9 mouse cellular contexts compared by ENCODE assay signal in genomic region chr7:16476600-16476989, GRCm38 (mm10). TPM values are rescaled to one million over a fixed set of nuclear protein-coding genes. Genes with fewer than 3 reads are reported as not detected.
DNase-seq lines count a peak whose midpoint lies in the region; ATAC-seq lines count a peak whose summit lies in the region.
"Had no signal": no experiment of that assay in that cellular context is flagged by ENCODE, and none has a peak within 500 bp of the region (broad histone marks: within the 10 kb centered on the region; RNA-seq: fewer than 3 reads in every experiment).

No protein-coding gene starts in this region.

- peak overlapping the region; percentile 48 for H3K4me2 ChIP-seq in heart, embryonic 16.5 days (ENCODE audit: low read depth, low read length)
- H3K4me2 ChIP-seq in hindbrain, embryonic 16.5 days (ENCODE audit: low read length), result peak overlapping the region; percentile 60
- peak overlapping the region; percentile 53 for H3K4me2 ChIP-seq in midbrain, embryonic 13.5 days (replicated peaks)

- no peaks in the 10 kb centered on the region for H3K9me3 ChIP-seq in heart, embryonic 16.5 days (replicated peaks; ENCODE audit: control insufficient read depth, low read length)
- no peaks in the 10 kb centered on the region for H3K9me3 ChIP-seq in hindbrain, embryonic 16.5 days (ENCODE audit: control insufficient read depth, low read length)
- no peaks in the 10 kb centered on the region for H3K9me3 ChIP-seq in midbrain, embryonic 13.5 days

- H3K36me3 ChIP-seq in heart, embryonic 16.5 days (ENCODE audit: control insufficient read depth, insufficient read depth), result no peaks in the 10 kb centered on the region
- no peaks in the 10 kb centered on the region for H3K36me3 ChIP-seq in hindbrain, embryonic 16.5 days (ENCODE audit: control insufficient read depth, insufficient read depth, low read length)
- no peaks in the 10 kb centered on the region for H3K36me3 ChIP-seq in midbrain, embryonic 13.5 days
- H3K36me3 ChIP-seq: G1E had no signal

- H3K27ac ChIP-seq in heart, embryonic 16.5 days (ENCODE audit: low read length), result no peak overlapping the region
- no peak overlapping the region for H3K27ac ChIP-seq in hindbrain, embryonic 16.5 days (ENCODE audit: low read depth, low read length)
- no peak overlapping the region for H3K27ac ChIP-seq in midbrain, embryonic 13.5 days

- DNase-seq in heart, adult 11 months, result no peak
- DNase-seq in embryo, embryonic 10.5 days (ENCODE audit: low spot score), result peak; percentile 36
- no peak for DNase-seq in frontal cortex, postnatal 36 days (ENCODE audit: low spot score in 2 of 2)
- no peak for DNase-seq in spleen, adult 12 weeks (ENCODE audit: low spot score)

- peak overlapping the region; percentile 27 for H3K4me3 ChIP-seq in heart, embryonic 16.5 days (ENCODE audit: low read length)
- peak overlapping the region; percentile 44 for H3K4me3 ChIP-seq in hindbrain, embryonic 16.5 days (ENCODE audit: low read length)
- H3K4me3 ChIP-seq in midbrain, embryonic 13.5 days (replicated peaks), result peak overlapping the region; percentile 35

- H3K27me3 ChIP-seq in heart, embryonic 16.5 days (ENCODE audit: control insufficient read depth, insufficient read depth, low read length), result peaks cover 59% of the 10 kb centered on the region
- peaks cover 41% of the 10 kb centered on the region for H3K27me3 ChIP-seq in hindbrain, embryonic 16.5 days (replicated peaks; ENCODE audit: control insufficient read depth, insufficient read depth, low read length)
- peaks cover 64% of the 10 kb centered on the region for H3K27me3 ChIP-seq in midbrain, embryonic 13.5 days

- H3K4me1 ChIP-seq in heart, embryonic 16.5 days (ENCODE audit: control insufficient read depth, insufficient read depth, low read length), result peaks cover 15% of the 10 kb centered on the region
- peaks cover 18% of the 10 kb centered on the region for H3K4me1 ChIP-seq in hindbrain, embryonic 16.5 days (ENCODE audit: control insufficient read depth, insufficient read depth, low read depth, low read length)
- H3K4me1 ChIP-seq in midbrain, embryonic 13.5 days (replicated peaks), result peaks cover 24% of the 10 kb centered on the region

- 2% methylated on average over 34 of the region's 34 CpGs for WGBS in heart, embryonic 16.5 days
- WGBS in hindbrain, embryonic 16.5 days, result 1% methylated on average over 33 of the region's 34 CpGs
- under 1% methylated on average over 34 of the region's 34 CpGs for WGBS in midbrain, embryonic 13.5 days

- ATAC-seq in heart, embryonic 16.5 days (replicated peaks; ENCODE audit: extremely low read depth, insufficient read depth, low FRiP score), result 0 out of 2 replicates have a peak, but pooled peaks have one; percentile 21
- ATAC-seq in hindbrain, embryonic 16.5 days, result peak; percentile 26; the same call in 1 of the 2 replicates
- peak; percentile 9; the same call in 1 of the 2 replicates for ATAC-seq in midbrain, embryonic 13.5 days
- ATAC-seq in cerebellum, adult (ENCODE audit: insufficient number of reproducible peaks, low FRiP score, low TSS enrichment), result no peak

- H3K9ac ChIP-seq in heart, embryonic 16.5 days (ENCODE audit: low read length), result no peak overlapping the region
- H3K9ac ChIP-seq in hindbrain, embryonic 16.5 days (ENCODE audit: low read depth, low read length), result peak overlapping the region; percentile 51
- H3K9ac ChIP-seq in midbrain, embryonic 13.5 days (replicated peaks), result 0 out of 2 replicates have a peak overlapping the region, but pooled peaks have one; percentile 51

RNA-seq across cellular contexts. Expression of gene Npas1, which starts 0.9 kb away (rescaled TPM):
- 0.49 and 0.59 TPM in 2 replicates for polyA plus RNA-seq in heart, embryonic 16.5 days (2015; fragmentation: Nextera tagmentation; extraction: Ambion mirVana)
- polyA plus RNA-seq in hindbrain, embryonic 16.5 days (2015; fragmentation: Nextera tagmentation; extraction: Ambion mirVana), result 5.4 and 6.3 TPM in 2 replicates
- 2.3 and 3.3 TPM in 2 replicates for polyA plus RNA-seq in midbrain, embryonic 13.5 days (2015; fragmentation: Nextera tagmentation; extraction: Ambion mirVana)
- polyA plus RNA-seq: G1E had no signal

RNA-seq across cellular contexts. Expression of gene Tmem160, which starts 24.0 kb away (rescaled TPM):
- polyA plus RNA-seq in heart, embryonic 16.5 days (2015; fragmentation: Nextera tagmentation; extraction: Ambion mirVana), result 81.6 and 82.1 TPM in 2 replicates
- 77.0 and 86.9 TPM in 2 replicates for polyA plus RNA-seq in hindbrain, embryonic 16.5 days (2015; fragmentation: Nextera tagmentation; extraction: Ambion mirVana)
- polyA plus RNA-seq in midbrain, embryonic 13.5 days (2015; fragmentation: Nextera tagmentation; extraction: Ambion mirVana), result 48.1 and 59.4 TPM in 2 replicates
